Mouse (Mus musculus): ENCODE data around the gene Lin54. TPM values are rescaled to one million over a fixed set of nuclear protein-coding genes. Genes with fewer than 3 reads are reported as not detected.

The Lin54 gene
- total RNA-seq, 2 experiments from 2014 or later: 20.7 to 20.9 TPM

- DNase-seq: no peak
Measured at GRCm38 (mm10) chr5:100418077-100418476, 82.4 kb downstream of the Lin54 start.

- peak; percentile 99 for DNase-seq
Measured at GRCm38 (mm10) chr5:100415761-100416590, 84.5 kb downstream of the Lin54 start, which contains the start of gene Sec31a. Gene Sec31a, minus strand, starts transcription at chr5:100416234.

GRCm38 (mm10) chr5:100414474-100415196 is 85.8 kb downstream of the Lin54 start:
- DNase-seq: no peak

DNA sequence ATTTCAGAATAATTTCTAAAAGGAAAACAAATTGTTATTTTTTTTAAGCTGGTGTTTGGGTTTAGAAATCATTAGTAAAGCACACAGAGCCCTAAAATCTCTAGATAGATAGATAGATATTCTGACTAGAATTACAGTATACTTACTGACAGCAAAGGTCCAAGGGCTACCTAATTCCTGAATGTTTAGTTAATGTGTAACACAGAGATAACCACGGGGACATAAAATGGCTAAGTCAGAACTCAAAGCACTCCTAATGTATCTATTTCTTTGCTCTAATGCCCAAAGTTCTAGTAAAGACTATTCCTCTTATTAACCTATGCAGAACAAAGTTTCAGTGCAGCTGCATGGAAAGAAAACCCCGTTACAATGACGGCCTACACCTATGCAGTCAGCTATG is 87.6 kb downstream of the Lin54 start:
- no peak for DNase-seq

DNA sequence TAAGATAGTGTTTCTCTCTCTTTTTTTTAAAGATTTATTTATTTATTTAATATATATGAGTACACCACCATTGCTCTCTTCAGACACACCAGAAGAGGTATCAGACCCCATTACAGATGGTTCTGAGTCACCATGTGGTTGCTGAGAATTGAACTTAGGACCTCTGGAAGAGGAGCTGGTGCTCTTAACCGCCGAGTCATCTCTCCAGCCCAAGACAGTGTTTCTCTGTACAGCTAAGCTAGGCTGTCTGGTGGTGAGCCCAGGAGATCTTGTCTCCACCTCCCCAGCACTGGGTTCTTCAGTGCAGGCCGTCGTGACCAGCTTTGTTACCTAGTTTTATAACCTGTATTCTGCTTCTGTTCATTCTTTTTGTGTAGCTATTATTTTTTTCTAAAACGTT is 90.2 kb downstream of the Lin54 start:
- no peak for DNase-seq

GRCm38 (mm10) chr5:100408485-100408884 is 92.0 kb downstream of the Lin54 start:
- no peak for DNase-seq

DNA sequence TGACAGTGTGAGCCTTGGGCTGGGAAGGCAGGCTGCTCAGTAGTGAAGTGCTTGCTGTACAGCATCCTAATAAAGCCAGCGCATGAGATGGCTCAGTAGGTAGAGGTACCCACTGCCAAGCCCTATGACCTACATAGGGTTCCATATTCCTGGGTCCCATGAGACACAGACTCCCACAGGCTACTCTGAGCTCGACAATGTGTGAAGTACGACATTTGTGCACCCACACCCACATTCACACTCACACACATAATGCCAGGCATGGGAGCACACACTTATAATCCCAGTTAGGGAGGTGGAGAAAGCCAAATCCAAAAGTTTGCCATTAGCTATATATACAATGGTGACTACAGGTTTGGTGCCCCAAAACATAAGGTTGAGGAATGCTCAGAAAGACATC is 103.7 kb downstream of the Lin54 start:
- no peak for DNase-seq

- DNase-seq: no peak
Measured at GRCm38 (mm10) chr5:100393681-100394080, 106.8 kb downstream of the Lin54 start.

DNA sequence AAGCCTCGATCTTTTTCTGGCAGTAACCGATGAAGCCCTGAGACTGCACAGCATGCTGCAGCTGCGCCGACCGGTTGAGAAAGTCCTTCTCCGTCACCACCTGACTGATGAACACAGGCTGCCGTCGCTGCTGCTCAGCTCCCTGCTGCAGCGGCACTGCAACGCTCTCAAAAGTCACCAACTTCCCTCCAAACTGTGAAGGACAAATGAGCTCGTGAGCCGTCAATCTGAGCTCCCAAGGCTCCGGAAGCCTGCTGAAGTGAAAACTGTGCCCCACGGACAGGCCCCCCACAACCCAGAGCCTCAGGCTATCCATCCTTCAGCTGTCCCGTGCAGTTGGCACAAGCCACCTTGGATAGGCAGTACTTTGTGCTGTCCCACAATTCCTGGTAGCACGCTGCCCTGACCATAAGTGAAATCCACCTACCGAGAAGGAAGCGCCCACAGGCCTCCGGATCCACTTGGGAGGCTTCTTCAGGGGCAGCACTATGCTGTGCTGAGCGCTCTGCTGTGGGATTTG is 107.9 kb downstream of the Lin54 start:
- DNase-seq: no peak

Small RNAs within 50 kb of the gene (microRNA-seq; reads per million reads assigned to microRNA genes)
- gene Gm23222: 0 reads per million in 2 experiments

Other genes starting within 250 kb of the Lin54 start
- gene Sec31a, start 84.4 kb downstream of the Lin54 start, total RNA-seq (2021): 100 to 1,000 TPM; 156 to 166 TPM
- gene Cops4, start 17.7 kb upstream of the Lin54 start, total RNA-seq (2021): 10 to 100 TPM; 91.8 to 92.3 TPM
- gene Plac8, start 71.6 kb upstream of the Lin54 start, total RNA-seq (2021): 1 to 10 TPM; 2.8 to 3.0 TPM
- 10 to 100 TPM; 62.4 to 63.6 TPM for gene Coq2, start 174.5 kb upstream of the Lin54 start, total RNA-seq (2021)
- under 1 TPM; 0.69 to 0.70 TPM for gene Hpse, start 219.1 kb upstream of the Lin54 start, total RNA-seq (2021)